Mouse (Mus musculus): ENCODE results near the gene Ccdc177.
"Not testable (repeated sequence)": the region's sequence is repeated elsewhere in the genome, so short reads cannot be mapped to it uniquely, and the experiment has no call there.

Ccdc177 gene

GRCm38 (mm10) chr12:80760396-80760801 lies at the start of gene Ccdc177:
Gene Ccdc177 (minus strand): TSS chr12:80760687.
- DNase-seq (ENCODE audit: low spot score in 2 of 2) = peak; percentile 74 to 81

- no peak for DNase-seq (ENCODE audit: low spot score in 2 of 2)
Observed at GRCm38 (mm10) chr12:80810005-80810404, 49.5 kb upstream of the Ccdc177 start.

GRCm38 (mm10) chr12:80807451-80808085 lies 47.1 kb upstream of the Ccdc177 start:
- DNase-seq (ENCODE audit: low spot score in 2 of 2) = no peak

GRCm38 (mm10) chr12:80804861-80805428 lies 44.5 kb upstream of the Ccdc177 start:
- no peak for DNase-seq (ENCODE audit: low spot score in 2 of 2)

GRCm38 (mm10) chr12:80803924-80804323 lies 43.4 kb upstream of the Ccdc177 start:
- peak; percentile 61 to 62 for DNase-seq (ENCODE audit: low spot score in 2 of 2)

- DNase-seq (ENCODE audit: low spot score in 2 of 2) = no peak
Observed at GRCm38 (mm10) chr12:80801443-80801842, 41.0 kb upstream of the Ccdc177 start.

- no peak for DNase-seq (ENCODE audit: low spot score in 2 of 2)
Observed at GRCm38 (mm10) chr12:80800156-80800555, 39.7 kb upstream of the Ccdc177 start.

GRCm38 (mm10) chr12:80798271-80798670 lies 37.8 kb upstream of the Ccdc177 start:
- no peak for DNase-seq (ENCODE audit: low spot score in 2 of 2)

- DNase-seq (ENCODE audit: low spot score in 2 of 2) = no peak
Observed at GRCm38 (mm10) chr12:80794935-80795785, 34.7 kb upstream of the Ccdc177 start.

- no peak for DNase-seq (ENCODE audit: low spot score in 2 of 2)
Observed at GRCm38 (mm10) chr12:80794522-80794921, 34.0 kb upstream of the Ccdc177 start.

GRCm38 (mm10) chr12:80793535-80793934 lies 33.0 kb upstream of the Ccdc177 start:
- no peak for DNase-seq (ENCODE audit: low spot score in 2 of 2)

- DNase-seq (ENCODE audit: low spot score in 2 of 2) = no peak
Observed at GRCm38 (mm10) chr12:80792867-80793266, 32.4 kb upstream of the Ccdc177 start.

- no peak for DNase-seq (ENCODE audit: low spot score in 2 of 2)
Observed at GRCm38 (mm10) chr12:80791571-80792444, 31.3 kb upstream of the Ccdc177 start.

GRCm38 (mm10) chr12:80790700-80791570 lies 30.4 kb upstream of the Ccdc177 start:
- no peak for DNase-seq (ENCODE audit: low spot score in 2 of 2)

GRCm38 (mm10) chr12:80789849-80790694 lies 29.6 kb upstream of the Ccdc177 start, which contains the start of gene Susd6:
Gene Susd6 (plus strand): TSS chr12:80790510.
- peak; percentile 98 for DNase-seq (ENCODE audit: low spot score in 2 of 2)

GRCm38 (mm10) chr12:80789276-80789675 lies 28.8 kb upstream of the Ccdc177 start:
- DNase-seq (ENCODE audit: low spot score in 2 of 2) = not testable (repeated sequence)

- no peak for DNase-seq (ENCODE audit: low spot score in 2 of 2)
Observed at GRCm38 (mm10) chr12:80788188-80788587, 27.7 kb upstream of the Ccdc177 start.

- DNase-seq (ENCODE audit: low spot score in 2 of 2) = no peak
Observed at GRCm38 (mm10) chr12:80787604-80788003, 27.1 kb upstream of the Ccdc177 start.

- no peak for DNase-seq (ENCODE audit: low spot score in 2 of 2)
Observed at GRCm38 (mm10) chr12:80786591-80786990, 26.1 kb upstream of the Ccdc177 start.

- DNase-seq (ENCODE audit: low spot score in 2 of 2) = no peak
Observed at GRCm38 (mm10) chr12:80785597-80785996, 25.1 kb upstream of the Ccdc177 start.
